Mouse (Mus musculus): ENCODE results near the gene Phka1.

- TF ChIP-seq POLR2A (IDR thresholded peaks at IDR 0.05; ENCODE audit: insufficient read depth, low read depth, low read length) (no peak), EP300 (IDR thresholded peaks at IDR 0.05; ENCODE audit: insufficient read depth, low read depth, low read length) (no peak)
Observed at GRCm38 (mm10) chrX:102475555-102475954, 168.5 kb downstream of the Phka1 start.

All from heart, adult 2 months (tissue).